Mouse (Mus musculus): Measurements from ENCODE around the gene Hist1h4c. TPM values are rescaled to one million over a fixed set of nuclear protein-coding genes. Genes with fewer than 3 reads are reported as not detected.

The Hist1h4c gene
- total and polyA plus RNA-seq, 3 experiments = 2.2 to 240 (median 123) TPM

GRCm38 (mm10) chr13:23662536-23662935 lies 35.7 kb downstream of the Hist1h4c start:
- Histone ChIP-seq H3K27me3 (ENCODE audit: insufficient read depth, low read length) (peaks cover 16% of the 10 kb centered on the region), H3K4me1 (ENCODE audit: insufficient read depth, low read depth, low read length) (peaks cover 3% of the 10 kb centered on the region; the same call in 1 of the 2 replicates), H3K9me3 (replicated peaks) (no peaks in the 10 kb centered on the region), H3K36me3 (replicated peaks) (no peaks in the 10 kb centered on the region), H3K4me3 (ENCODE audit: low read depth, low read length) (no peak overlapping the region)
- TF ChIP-seq TAL1 (conservative IDR thresholded peaks at IDR 0.05; ENCODE audit: low read depth, low read length) = no peak
- no peak for TF ChIP-seq GATA2 (IDR thresholded peaks at IDR 0.05; ENCODE audit: borderline replicate concordance, low read depth, low read length)
- no peak for TF ChIP-seq POLR2AphosphoS5 (IDR thresholded peaks at IDR 0.05; ENCODE audit: insufficient replicate concordance, low read depth, low read length)
- no peak for TF ChIP-seq CTCF (IDR thresholded peaks at IDR 0.05; ENCODE audit: low read depth, low read length)
- TF ChIP-seq GATA1 (IDR thresholded peaks at IDR 0.05; ENCODE audit: borderline replicate concordance, low read length) = no peak
- ATAC-seq (ENCODE audit: extremely low read depth, insufficient number of reproducible peaks, low FRiP score, poor library complexity, severe bottlenecking) = no peak
- no peak for DNase-seq (ENCODE audit: low spot score)

GRCm38 (mm10) chr13:23659636-23660366 lies 38.5 kb downstream of the Hist1h4c start:
- TF ChIP-seq CTCF (IDR thresholded peaks at IDR 0.05; ENCODE audit: low read depth, low read length) (no peak), POLR2AphosphoS5 (IDR thresholded peaks at IDR 0.05; ENCODE audit: insufficient replicate concordance, low read depth, low read length) (no peak), TAL1 (conservative IDR thresholded peaks at IDR 0.05; ENCODE audit: low read depth, low read length) (no peak), GATA2 (IDR thresholded peaks at IDR 0.05; ENCODE audit: borderline replicate concordance, low read depth, low read length) (no peak)
- H3K27me3 ChIP-seq (ENCODE audit: insufficient read depth, low read length) = peaks cover 18% of the 10 kb centered on the region
- DNase-seq (ENCODE audit: low spot score) (no peak), ATAC-seq (ENCODE audit: extremely low read depth, insufficient number of reproducible peaks, low FRiP score, poor library complexity, severe bottlenecking) (no peak)
- no peak overlapping the region for H3K4me3 ChIP-seq (ENCODE audit: low read depth, low read length)
- no peaks in the 10 kb centered on the region for H3K36me3 ChIP-seq (replicated peaks)
- H3K9me3 ChIP-seq (replicated peaks) = no peaks in the 10 kb centered on the region
- peaks cover 3% of the 10 kb centered on the region; the same call in 1 of the 2 replicates for H3K4me1 ChIP-seq (ENCODE audit: insufficient read depth, low read depth, low read length)

Other genes with a start within 250 kb of the Hist1h4c start
Only the 20 nearest of the 38 such genes appear.
- gene Hist1h2ad, start 124.1 kb downstream of the Hist1h4c start, total RNA-seq (2014; fragmentation: Nextera tagmentation) = 5.3 and 7.3 TPM in 2 replicates
- 491 and 756 TPM in 2 replicates for gene Hist1h2ad, start 124.1 kb downstream of the Hist1h4c start, total RNA-seq (2017)
- 2.3 and 7.4 TPM in 2 replicates for gene Hist1h2ad, start 124.1 kb downstream of the Hist1h4c start, polyA plus RNA-seq (2012)
- gene Hist1h3d, start 122.7 kb downstream of the Hist1h4c start, total RNA-seq (2014; fragmentation: Nextera tagmentation) = 524 and 556 TPM in 2 replicates
- 92.0 and 101 TPM in 2 replicates for gene Hist1h3d, start 122.7 kb downstream of the Hist1h4c start, total RNA-seq (2017)
- gene Hist1h3d, start 122.7 kb downstream of the Hist1h4c start, polyA plus RNA-seq (2012) = 3.7 and 9.6 TPM in 2 replicates
- 2,252 and 2,609 TPM in 2 replicates for gene Hist1h4d, start 116.9 kb downstream of the Hist1h4c start, total RNA-seq (2014; fragmentation: Nextera tagmentation)
- gene Hist1h4d, start 116.9 kb downstream of the Hist1h4c start, total RNA-seq (2017) = 1,080 and 1,131 TPM in 2 replicates
- 14.6 and 40.1 TPM in 2 replicates for gene Hist1h4d, start 116.9 kb downstream of the Hist1h4c start, polyA plus RNA-seq (2012)
- gene Hist1h2be, start 77.3 kb downstream of the Hist1h4c start, total RNA-seq (2014; fragmentation: Nextera tagmentation) = 27.7 and 30.2 TPM in 2 replicates
- gene Hist1h2be, start 77.3 kb downstream of the Hist1h4c start, total RNA-seq (2017) = 110 and 153 TPM in 2 replicates
- 0.56 and 3.5 TPM in 2 replicates for gene Hist1h2be, start 77.3 kb downstream of the Hist1h4c start, polyA plus RNA-seq (2012)
- 1,109 and 1,273 TPM in 2 replicates for gene Hist1h1e, start 75.9 kb downstream of the Hist1h4c start, total RNA-seq (2014; fragmentation: Nextera tagmentation)
- gene Hist1h1e, start 75.9 kb downstream of the Hist1h4c start, total RNA-seq (2017) = 215 and 254 TPM in 2 replicates
- gene Hist1h1e, start 75.9 kb downstream of the Hist1h4c start, polyA plus RNA-seq (2012) = 4.0 and 18.2 TPM in 2 replicates
- gene Hist1h2ac, start 14.5 kb downstream of the Hist1h4c start, total RNA-seq (2014; fragmentation: Nextera tagmentation) = 5.1 and 6.4 TPM in 2 replicates
- gene Hist1h2ac, start 14.5 kb downstream of the Hist1h4c start, total RNA-seq (2017) = 54.4 and 93.5 TPM in 2 replicates
- gene Hist1h2ac, start 14.5 kb downstream of the Hist1h4c start, polyA plus RNA-seq (2012) = 1.1 and 3.8 TPM in 2 replicates
- gene Hist1h2bc, start 14.3 kb downstream of the Hist1h4c start, total RNA-seq (2014; fragmentation: Nextera tagmentation) = 62.5 and 102 TPM in 2 replicates
- 387 and 479 TPM in 2 replicates for gene Hist1h2bc, start 14.3 kb downstream of the Hist1h4c start, total RNA-seq (2017)
- 8.5 and 11.3 TPM in 2 replicates for gene Hist1h2bc, start 14.3 kb downstream of the Hist1h4c start, polyA plus RNA-seq (2012)
- not detected in 2 replicates for gene Hist1h1t, start 2.6 kb downstream of the Hist1h4c start, total RNA-seq (2014; fragmentation: Nextera tagmentation)
- gene Hist1h1t, start 2.6 kb downstream of the Hist1h4c start, total RNA-seq (2017) = 0.16 and 0.29 TPM in 2 replicates
- not detected in 2 replicates for gene Hist1h1t, start 2.6 kb downstream of the Hist1h4c start, polyA plus RNA-seq (2012)
- not detected in 2 replicates for gene Hfe, start 12.4 kb upstream of the Hist1h4c start, total RNA-seq (2014; fragmentation: Nextera tagmentation)
- 0.16 TPM in 1 of 2 replicates, not detected in the other for gene Hfe, start 12.4 kb upstream of the Hist1h4c start, total RNA-seq (2017)
- not detected in 2 replicates for gene Hfe, start 12.4 kb upstream of the Hist1h4c start, polyA plus RNA-seq (2012)
- gene Hist1h1c, start 40.4 kb upstream of the Hist1h4c start, total RNA-seq (2014; fragmentation: Nextera tagmentation) = 471 and 514 TPM in 2 replicates
- gene Hist1h1c, start 40.4 kb upstream of the Hist1h4c start, total RNA-seq (2017) = 589 and 623 TPM in 2 replicates
- 10.5 and 25.6 TPM in 2 replicates for gene Hist1h1c, start 40.4 kb upstream of the Hist1h4c start, polyA plus RNA-seq (2012)
- gene Hist1h3c, start 47.1 kb upstream of the Hist1h4c start, total RNA-seq (2014; fragmentation: Nextera tagmentation) = 759 and 936 TPM in 2 replicates
- 437 and 629 TPM in 2 replicates for gene Hist1h3c, start 47.1 kb upstream of the Hist1h4c start, total RNA-seq (2017)
- gene Hist1h3c, start 47.1 kb upstream of the Hist1h4c start, polyA plus RNA-seq (2012) = 8.6 and 19.8 TPM in 2 replicates
- 444 and 466 TPM in 2 replicates for gene Hist1h2bb, start 48.3 kb upstream of the Hist1h4c start, total RNA-seq (2014; fragmentation: Nextera tagmentation)
- 1,704 and 1,978 TPM in 2 replicates for gene Hist1h2bb, start 48.3 kb upstream of the Hist1h4c start, total RNA-seq (2017)
- gene Hist1h2bb, start 48.3 kb upstream of the Hist1h4c start, polyA plus RNA-seq (2012) = 4.3 and 32.5 TPM in 2 replicates
- 535 and 541 TPM in 2 replicates for gene Hist1h2ab, start 52.7 kb upstream of the Hist1h4c start, total RNA-seq (2014; fragmentation: Nextera tagmentation)
- gene Hist1h2ab, start 52.7 kb upstream of the Hist1h4c start, total RNA-seq (2017) = 1,062 and 1,423 TPM in 2 replicates
- 24.2 and 62.4 TPM in 2 replicates for gene Hist1h2ab, start 52.7 kb upstream of the Hist1h4c start, polyA plus RNA-seq (2012)
- 745 and 817 TPM in 2 replicates for gene Hist1h3b, start 53.8 kb upstream of the Hist1h4c start, total RNA-seq (2014; fragmentation: Nextera tagmentation)
- 955 and 1,281 TPM in 2 replicates for gene Hist1h3b, start 53.8 kb upstream of the Hist1h4c start, total RNA-seq (2017)
- gene Hist1h3b, start 53.8 kb upstream of the Hist1h4c start, polyA plus RNA-seq (2012) = 5.7 and 22.8 TPM in 2 replicates
- gene Hist1h4b, start 58.6 kb upstream of the Hist1h4c start, total RNA-seq (2014; fragmentation: Nextera tagmentation) = 272 and 301 TPM in 2 replicates
- 2,655 and 2,848 TPM in 2 replicates for gene Hist1h4b, start 58.6 kb upstream of the Hist1h4c start, total RNA-seq (2017)
- gene Hist1h4b, start 58.6 kb upstream of the Hist1h4c start, polyA plus RNA-seq (2012) = 6.6 and 21.7 TPM in 2 replicates
- 408 and 465 TPM in 2 replicates for gene Hist1h4a, start 62.8 kb upstream of the Hist1h4c start, total RNA-seq (2014; fragmentation: Nextera tagmentation)
- gene Hist1h4a, start 62.8 kb upstream of the Hist1h4c start, total RNA-seq (2017) = 867 and 973 TPM in 2 replicates
- 12.0 and 53.5 TPM in 2 replicates for gene Hist1h4a, start 62.8 kb upstream of the Hist1h4c start, polyA plus RNA-seq (2012)
- 261 and 263 TPM in 2 replicates for gene Hist1h3a, start 63.9 kb upstream of the Hist1h4c start, total RNA-seq (2014; fragmentation: Nextera tagmentation)
- gene Hist1h3a, start 63.9 kb upstream of the Hist1h4c start, total RNA-seq (2017) = 139 and 203 TPM in 2 replicates
- gene Hist1h3a, start 63.9 kb upstream of the Hist1h4c start, polyA plus RNA-seq (2012) = 5.3 and 8.2 TPM in 2 replicates
- gene Hist1h1a, start 65.2 kb upstream of the Hist1h4c start, total RNA-seq (2014; fragmentation: Nextera tagmentation) = 351 and 375 TPM in 2 replicates
- gene Hist1h1a, start 65.2 kb upstream of the Hist1h4c start, total RNA-seq (2017) = 1,895 and 1,917 TPM in 2 replicates
- gene Hist1h1a, start 65.2 kb upstream of the Hist1h4c start, polyA plus RNA-seq (2012) = 0.90 and 1.9 TPM in 2 replicates
- not detected in 2 replicates for gene Trim38, start 71.5 kb upstream of the Hist1h4c start, total RNA-seq (2014; fragmentation: Nextera tagmentation)
- gene Trim38, start 71.5 kb upstream of the Hist1h4c start, total RNA-seq (2017) = 0.27 TPM in 1 of 2 replicates, not detected in the other
- not detected in 2 replicates for gene Trim38, start 71.5 kb upstream of the Hist1h4c start, polyA plus RNA-seq (2012)
- gene Slc17a2, start 108.5 kb upstream of the Hist1h4c start, total RNA-seq (2014; fragmentation: Nextera tagmentation) = not detected in 2 replicates
- 0.06 and 0.11 TPM in 2 replicates for gene Slc17a2, start 108.5 kb upstream of the Hist1h4c start, total RNA-seq (2017)
- gene Slc17a2, start 108.5 kb upstream of the Hist1h4c start, polyA plus RNA-seq (2012) = not detected in 2 replicates